Mouse (Mus musculus) erythroblast, embryonic 14.5 days (primary cell): ENCODE data around the gene Trpv3. TPM values are rescaled to one million over a fixed set of nuclear protein-coding genes. Genes with fewer than 3 reads are reported as not detected.

Source experiments
- H3K27me3 ChIP-seq: 2 replicates; pipeline ENCODE4 v1.6.1; 2012; ENCODE audit warnings: inconsistent platforms; ENCODE audit not compliant: control insufficient read depth
- H3K36me3 ChIP-seq: 2 replicates; pipeline ENCODE4 v1.6.1; 2012; ENCODE audit warnings: mild to moderate bottlenecking, inconsistent platforms; ENCODE audit not compliant: control insufficient read depth
- H3K4me1 ChIP-seq: 2 replicates; pipeline ENCODE4 v1.6.1; 2012; ENCODE audit warnings: inconsistent platforms; ENCODE audit not compliant: control insufficient read depth
- H3K4me3 ChIP-seq: replicated peaks from 2 replicates; pipeline ENCODE3; 2012; ENCODE audit warnings: moderate library complexity, mild to moderate bottlenecking, inconsistent platforms
- H3K9me3 ChIP-seq: 2 replicates; pipeline ENCODE4 v1.6.1; 2012; ENCODE audit warnings: low read length, inconsistent platforms, mixed read lengths; ENCODE audit not compliant: control insufficient read depth
- GATA1 ChIP-seq: IDR thresholded peaks from 2 replicates; pipeline ENCODE4 v1.6.1; 2012; ENCODE audit warnings: low read length, inconsistent platforms, mixed read lengths
- TAL1 ChIP-seq: IDR thresholded peaks from 3 replicates; pipeline ENCODE4 v1.6.1; 2012; ENCODE audit warnings: low read length, inconsistent platforms, mixed read lengths
- polyA plus RNA-seq: library from polyadenylated mRNA; stranded (reverse); fragments of >175 nt; gene quantifications from 2 replicates; pipeline ENCODE4 v1.2.3, GENCODE M21; 2012

Trpv3 gene
- polyA plus RNA-seq, 1 experiment, result 0.01 TPM

DNA sequence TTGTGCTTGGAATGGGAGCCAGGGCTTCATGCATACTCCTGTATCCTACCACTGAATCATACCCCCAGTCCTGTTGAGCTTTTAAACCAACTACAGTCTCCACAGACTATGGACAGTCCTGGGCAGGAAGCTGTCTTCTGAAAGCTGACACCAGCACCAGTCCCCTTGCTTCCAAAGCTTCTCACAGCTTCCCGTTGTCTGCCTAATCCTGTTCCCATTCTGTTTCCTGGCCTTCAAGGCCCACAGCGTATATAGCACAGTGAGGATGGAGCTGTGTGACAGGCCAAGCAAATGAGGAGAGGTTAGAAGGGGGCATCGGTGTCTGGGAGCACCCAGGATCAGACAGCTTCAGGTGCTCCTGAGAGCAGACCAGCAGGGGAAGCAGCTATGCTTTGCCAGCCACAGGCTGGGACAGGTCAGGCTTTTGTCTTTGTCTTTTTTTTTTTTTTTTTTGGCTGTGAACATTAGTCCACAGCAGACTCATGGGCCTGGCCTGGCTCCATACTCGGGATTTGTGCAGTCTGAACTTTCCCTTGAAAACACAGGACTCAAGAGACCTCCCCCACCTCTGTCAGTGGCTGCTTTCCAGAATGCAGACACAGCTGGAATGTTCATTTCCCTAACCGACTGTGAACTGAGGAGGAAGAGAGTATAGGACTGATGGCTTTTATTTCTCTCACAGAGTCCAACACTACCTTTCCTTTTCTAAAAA lies 31.0 kb upstream of the Trpv3 start:
- no peak overlapping the region for H3K4me3 ChIP-seq
- no peaks in the 10 kb centered on the region for H3K27me3 ChIP-seq
- no peaks in the 10 kb centered on the region for H3K36me3 ChIP-seq
- no peaks in the 10 kb centered on the region for H3K9me3 ChIP-seq
- TF ChIP-seq GATA1 (no peak), TAL1 (no peak)
- no peaks in the 10 kb centered on the region for H3K4me1 ChIP-seq

DNA sequence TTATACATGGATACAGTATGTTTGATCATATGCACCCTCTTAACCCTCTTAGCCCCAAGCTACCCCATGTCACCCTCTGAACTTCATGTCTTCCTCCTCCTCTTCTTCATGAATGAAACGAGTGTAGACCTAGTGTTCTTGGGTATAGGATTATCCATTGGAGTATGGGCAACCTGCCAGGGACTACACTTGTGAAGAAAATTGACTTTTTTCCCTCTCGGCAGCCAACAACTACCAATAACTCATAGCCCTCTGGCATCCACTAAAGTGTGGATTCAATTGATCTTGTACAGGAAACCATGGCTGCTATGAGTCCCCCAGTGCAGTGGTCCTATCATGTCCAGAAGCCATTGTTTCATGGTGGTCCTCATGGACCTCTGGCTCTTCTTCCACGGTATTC lies 30.5 kb upstream of the Trpv3 start:
- no peak overlapping the region for H3K4me3 ChIP-seq
- H3K27me3 ChIP-seq, result no peaks in the 10 kb centered on the region
- no peaks in the 10 kb centered on the region for H3K4me1 ChIP-seq
- no peaks in the 10 kb centered on the region for H3K36me3 ChIP-seq
- no peak for TF ChIP-seq TAL1
- no peak for TF ChIP-seq GATA1
- no peaks in the 10 kb centered on the region for H3K9me3 ChIP-seq

DNA sequence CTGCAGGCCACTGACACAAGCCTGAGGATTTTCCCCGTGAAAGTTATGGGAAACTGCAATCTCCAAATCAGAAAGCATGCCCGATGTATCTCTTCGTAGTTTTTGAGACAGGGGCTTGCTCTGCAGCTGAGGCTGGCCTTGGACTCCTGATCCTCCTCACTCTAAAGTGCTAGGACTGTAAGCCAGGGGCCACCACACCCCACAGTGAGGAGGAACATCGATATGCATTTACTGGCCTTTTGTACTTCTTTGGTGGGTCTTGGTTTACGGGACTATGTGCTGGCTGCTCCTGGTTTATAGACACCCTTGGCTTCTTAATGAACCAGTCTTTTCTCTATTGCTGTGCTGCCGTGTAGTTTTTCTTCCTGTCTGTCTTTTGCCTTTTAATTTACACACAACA lies 25.0 kb upstream of the Trpv3 start:
- Histone ChIP-seq H3K4me1 (no peaks in the 10 kb centered on the region), H3K36me3 (no peaks in the 10 kb centered on the region), H3K9me3 (no peaks in the 10 kb centered on the region), H3K27me3 (no peaks in the 10 kb centered on the region), H3K4me3 (no peak overlapping the region)
- no peak for TF ChIP-seq TAL1

DNA sequence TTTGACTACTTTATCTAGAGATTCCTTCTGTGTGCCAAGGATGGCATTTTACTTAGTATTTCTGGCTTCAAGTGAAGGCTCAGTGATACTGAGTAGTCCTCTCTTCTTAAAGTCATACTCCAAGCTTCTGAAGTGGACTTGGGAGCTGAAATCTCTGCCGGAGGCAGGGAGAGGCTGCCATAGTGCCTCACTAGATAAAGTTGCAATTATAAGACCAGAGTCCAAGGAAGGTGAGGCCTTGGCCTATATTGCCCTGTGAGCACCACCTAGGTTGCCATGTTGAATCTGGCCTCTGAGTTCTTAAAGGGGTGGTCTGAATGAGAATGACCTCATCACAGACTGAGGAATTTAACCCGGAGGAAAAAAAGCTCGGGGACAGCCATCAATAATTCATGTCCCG lies 24.4 kb upstream of the Trpv3 start:
- TF ChIP-seq TAL1, result no peak
- H3K4me3 ChIP-seq, result no peak overlapping the region
- no peaks in the 10 kb centered on the region for H3K4me1 ChIP-seq
- H3K36me3 ChIP-seq, result no peaks in the 10 kb centered on the region
- no peaks in the 10 kb centered on the region for H3K9me3 ChIP-seq
- H3K27me3 ChIP-seq, result no peaks in the 10 kb centered on the region

DNA sequence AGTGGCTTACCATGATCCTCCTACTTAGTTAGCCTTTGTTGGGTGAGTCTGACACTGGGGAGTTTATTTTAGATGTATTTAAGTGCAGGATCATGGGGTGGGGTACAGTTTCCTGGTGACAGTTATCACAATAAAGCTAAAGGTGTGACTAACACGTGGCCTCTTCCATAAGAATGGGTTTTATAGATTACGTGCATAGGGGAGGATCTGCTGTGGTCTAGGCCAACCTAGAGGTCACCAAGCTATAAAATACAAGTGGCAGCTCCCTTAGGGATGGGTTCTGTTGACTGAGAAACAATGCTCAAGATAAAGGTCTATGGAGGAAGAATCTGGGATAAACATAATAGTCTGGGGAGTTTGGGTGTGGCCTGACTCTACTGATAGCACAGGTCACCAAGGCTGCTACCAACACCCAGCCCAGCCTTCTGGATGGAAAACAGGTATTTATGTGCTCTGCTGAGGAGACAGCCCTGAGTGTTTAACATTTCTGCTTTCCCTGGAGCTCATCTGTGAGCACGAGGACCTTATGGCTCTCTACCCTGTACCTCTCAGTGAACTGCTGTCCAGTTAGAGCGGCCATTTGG lies 9.7 kb upstream of the Trpv3 start:
- no peaks in the 10 kb centered on the region for H3K9me3 ChIP-seq
- TF ChIP-seq TAL1 (no peak), GATA1 (no peak)
- no peaks in the 10 kb centered on the region for H3K27me3 ChIP-seq
- H3K36me3 ChIP-seq, result no peaks in the 10 kb centered on the region
- H3K4me3 ChIP-seq, result no peak overlapping the region
- H3K4me1 ChIP-seq, result no peaks in the 10 kb centered on the region

DNA sequence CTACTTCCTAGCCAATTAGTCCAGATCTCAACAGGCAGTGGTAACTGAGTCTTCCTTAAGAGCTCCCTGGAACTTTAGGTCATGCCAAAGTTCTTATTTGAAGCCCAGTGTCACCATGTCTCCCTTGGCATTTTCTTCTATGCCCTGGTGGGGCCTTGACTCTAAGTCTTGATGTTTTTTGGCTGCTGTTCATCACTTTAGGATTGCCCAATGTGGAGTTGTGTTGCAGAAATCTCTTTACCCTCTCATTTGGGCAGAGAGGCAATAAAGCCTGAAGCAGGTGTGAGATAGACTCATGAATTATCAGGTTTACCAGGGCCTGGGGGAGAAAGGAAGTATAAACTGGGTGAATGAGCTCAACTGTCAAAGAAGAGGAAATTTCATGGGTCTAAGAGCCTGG lies 8.5 kb upstream of the Trpv3 start:
- no peak for TF ChIP-seq TAL1
- TF ChIP-seq GATA1, result no peak
- Histone ChIP-seq H3K4me3 (no peak overlapping the region), H3K4me1 (no peaks in the 10 kb centered on the region), H3K9me3 (no peaks in the 10 kb centered on the region), H3K36me3 (no peaks in the 10 kb centered on the region), H3K27me3 (no peaks in the 10 kb centered on the region)

DNA sequence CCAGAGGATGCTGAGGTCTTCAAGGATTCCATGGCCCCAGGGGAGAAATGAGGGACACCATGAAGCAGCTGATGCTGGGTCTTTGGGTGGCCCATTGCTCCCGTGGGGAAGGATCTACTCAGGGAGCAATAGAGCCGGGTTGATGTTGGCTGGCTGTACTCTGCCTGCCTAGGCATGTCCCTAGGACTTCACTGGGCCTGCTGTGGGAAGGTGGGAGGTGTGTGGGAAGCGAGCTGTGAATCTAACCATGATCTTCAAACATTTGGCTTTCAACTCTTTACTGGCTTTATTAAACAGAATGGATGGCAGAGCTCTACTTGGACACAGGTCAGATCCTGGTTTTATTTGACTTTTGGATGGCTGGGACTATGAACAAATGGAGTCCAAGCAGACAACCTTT lies 6.7 kb upstream of the Trpv3 start:
- TF ChIP-seq GATA1 (no peak), TAL1 (no peak)
- Histone ChIP-seq H3K4me3 (no peak overlapping the region), H3K4me1 (no peaks in the 10 kb centered on the region), H3K9me3 (no peaks in the 10 kb centered on the region), H3K27me3 (no peaks in the 10 kb centered on the region), H3K36me3 (no peaks in the 10 kb centered on the region)

DNA sequence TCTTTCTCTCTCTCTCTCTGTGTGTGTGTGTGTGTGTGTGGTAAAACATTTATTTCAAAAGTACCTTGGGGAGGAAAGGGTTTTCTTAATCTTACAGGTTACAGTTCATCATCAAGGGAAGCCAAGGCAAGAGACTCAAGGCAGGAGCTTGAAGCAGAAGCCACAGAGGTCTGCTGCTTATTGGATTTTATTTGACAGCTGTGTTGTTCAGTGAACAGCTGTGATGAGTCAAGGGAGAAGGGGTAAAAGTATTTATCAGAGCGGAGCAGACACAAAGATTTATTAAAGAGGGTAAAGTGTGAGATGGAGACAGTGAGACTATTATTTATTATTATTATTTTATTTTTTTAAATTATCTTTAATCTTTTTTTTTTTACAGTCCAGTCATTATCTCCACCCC lies 5.8 kb upstream of the Trpv3 start:
- no peaks in the 10 kb centered on the region for H3K36me3 ChIP-seq
- H3K9me3 ChIP-seq, result no peaks in the 10 kb centered on the region
- H3K4me3 ChIP-seq, result no peak overlapping the region
- H3K27me3 ChIP-seq, result no peaks in the 10 kb centered on the region
- no peaks in the 10 kb centered on the region for H3K4me1 ChIP-seq
- TF ChIP-seq GATA1 (no peak), TAL1 (no peak)

DNA sequence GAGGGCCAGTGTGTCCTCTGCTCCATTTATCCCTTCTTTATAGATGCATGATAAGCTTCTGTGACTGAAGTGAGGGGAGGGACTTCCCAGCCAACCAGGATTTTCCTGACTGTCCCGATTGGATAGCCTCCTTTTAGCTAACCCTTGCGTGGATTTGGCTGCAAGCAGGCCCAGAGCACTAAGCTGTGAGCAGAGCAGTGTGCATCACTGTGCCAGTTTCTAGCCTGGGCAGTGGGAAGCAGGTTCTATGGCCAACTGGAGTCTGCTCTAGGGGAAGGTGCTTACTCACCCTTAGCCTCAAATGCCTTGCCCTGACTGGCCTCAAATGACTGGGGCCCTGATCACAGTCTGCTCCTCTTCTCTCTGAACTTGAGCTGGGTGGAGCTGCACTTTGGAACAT lies 7.6 kb downstream of the Trpv3 start:
- no peaks in the 10 kb centered on the region for H3K4me1 ChIP-seq
- no peaks in the 10 kb centered on the region for H3K27me3 ChIP-seq
- H3K36me3 ChIP-seq, result no peaks in the 10 kb centered on the region
- H3K4me3 ChIP-seq, result no peak overlapping the region
- H3K9me3 ChIP-seq, result no peaks in the 10 kb centered on the region
- TF ChIP-seq GATA1 (no peak), TAL1 (no peak)

DNA sequence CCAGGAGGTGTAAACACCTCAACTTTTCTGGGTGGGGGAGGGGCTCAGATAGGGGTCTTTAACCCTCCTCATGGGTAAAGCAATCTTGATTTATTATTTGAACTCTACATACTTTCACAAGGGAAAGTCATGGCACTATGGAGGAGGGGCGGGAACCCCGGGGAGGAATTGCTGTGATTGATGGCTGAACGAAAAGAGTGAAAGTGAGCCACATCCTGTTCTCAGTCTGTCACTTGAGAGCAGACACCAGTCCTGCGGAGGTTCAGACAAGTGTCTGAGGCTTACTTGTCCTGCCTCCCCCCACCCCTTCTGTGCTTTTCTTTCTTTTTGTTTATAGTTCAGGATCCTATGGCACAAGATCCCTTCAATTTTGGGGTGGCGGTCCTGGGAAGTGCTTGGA lies 13.5 kb downstream of the Trpv3 start:
- Histone ChIP-seq H3K4me1 (no peaks in the 10 kb centered on the region), H3K27me3 (no peaks in the 10 kb centered on the region), H3K4me3 (no peak overlapping the region), H3K36me3 (no peaks in the 10 kb centered on the region), H3K9me3 (no peaks in the 10 kb centered on the region)
- no peak for TF ChIP-seq GATA1
- no peak for TF ChIP-seq TAL1
